8 mouse cellular contexts compared by ENCODE assay signal in genomic region chr7:30012956-30013363, GRCm38 (mm10). TPM values are rescaled to one million over a fixed set of nuclear protein-coding genes. Genes with fewer than 3 reads are reported as not detected.
DNase-seq lines count a peak whose midpoint lies in the region; ATAC-seq lines count a peak whose summit lies in the region.

No protein-coding gene starts in this region.

- H3K27me3 ChIP-seq in limb, embryonic 12.5 days = no peaks in the 10 kb centered on the region

- no peak overlapping the region for H3K4me2 ChIP-seq in limb, embryonic 12.5 days

- 87% methylated on average over 4 of the region's 4 CpGs for WGBS in limb, embryonic 12.5 days

- H3K36me3 ChIP-seq in limb, embryonic 12.5 days = peaks cover 85% of the 10 kb centered on the region

- 0 out of 2 replicates have a peak, but pooled peaks have one; percentile 35 for ATAC-seq in limb, embryonic 12.5 days (ENCODE audit: insufficient number of reproducible peaks, insufficient read depth, low FRiP score, low TSS enrichment, low read depth)

- no peak overlapping the region for H3K27ac ChIP-seq in limb, embryonic 12.5 days

- H3K4me1 ChIP-seq in limb, embryonic 12.5 days (replicated peaks) = peaks cover 8% of the 10 kb centered on the region

- no peak overlapping the region for H3K4me3 ChIP-seq in limb, embryonic 12.5 days (replicated peaks)

- no peaks in the 10 kb centered on the region for H3K9me3 ChIP-seq in limb, embryonic 12.5 days

- H3K9ac ChIP-seq in limb, embryonic 12.5 days (replicated peaks) = no peak overlapping the region

- DNase-seq in testis, postnatal 10 days (ENCODE audit: low spot score) = peak; percentile 57
- DNase-seq in testis, postnatal 14 days (ENCODE audit: low spot score) = no peak
- peak; percentile 23 for DNase-seq in c-Kit-positive CD71-positive TER-119-positive erythroid progenitor cells, embryonic 14.5 days (ENCODE audit: low spot score)
- peak; percentile 43 to 78 for DNase-seq in frontal cortex, postnatal 36 days (ENCODE audit: low spot score in 2 of 2)
- peak; percentile 51 to 60 for DNase-seq in kidney, adult 8-10 months
- peak; percentile 38 for DNase-seq in retina, adult 2 months (ENCODE audit: low read depth, low spot score)
- DNase-seq in urinary bladder, adult 18-20 months (ENCODE audit: low spot score in 2 of 2) = no peak

RNA-seq across cellular contexts. Expression of gene Zfp568, which starts 29.2 kb away (rescaled TPM):
- 31.5 and 33.0 TPM in 2 replicates for polyA plus RNA-seq in limb, embryonic 12.5 days (2016; fragmentation: Nextera tagmentation; extraction: Ambion mirVana)

RNA-seq across cellular contexts. Expression of gene Zfp14, which starts 38.2 kb away (rescaled TPM):
- 4.7 and 4.8 TPM in 2 replicates for polyA plus RNA-seq in limb, embryonic 12.5 days (2016; fragmentation: Nextera tagmentation; extraction: Ambion mirVana)

RNA-seq across cellular contexts. Expression of gene Zfp74, which starts 59.1 kb away (rescaled TPM):
- 15.5 and 18.0 TPM in 2 replicates for polyA plus RNA-seq in limb, embryonic 12.5 days (2016; fragmentation: Nextera tagmentation; extraction: Ambion mirVana)

RNA-seq across cellular contexts. Expression of gene Zfp82, which starts 59.7 kb away (rescaled TPM):
- polyA plus RNA-seq in limb, embryonic 12.5 days (2016; fragmentation: Nextera tagmentation; extraction: Ambion mirVana) = 6.8 and 7.1 TPM in 2 replicates

Comparison
In these comparisons a context has a peak if more than half of its experiments do, and no peak if none do; other contexts are left out.
1. DNase-seq: peak in testis, postnatal 10 days (single experiment), c-Kit-positive CD71-positive TER-119-positive erythroid progenitor cells, embryonic 14.5 days (single experiment), frontal cortex, postnatal 36 days (2 of 2), kidney, adult 8-10 months (2 of 2) and retina, adult 2 months (single experiment); none in testis, postnatal 14 days (single experiment) and urinary bladder, adult 18-20 months (0 of 2).